Mouse (Mus musculus) liver, embryonic 16.5 days (tissue): Measurements from ENCODE around the gene Gnl3. TPM values are rescaled to one million over a fixed set of nuclear protein-coding genes. Genes with fewer than 3 reads are reported as not detected.

Experiments used
- ATAC-seq: fragments of 200-750 bp; cut with Nextera tagmentation; 2 replicates; pipeline ENCODE4 v1.8.0; 2017; ENCODE audit warnings: low read depth, mild to moderate bottlenecking, moderate number of reproducible peaks, moderate library complexity
- H3K27ac ChIP-seq: fragments of 300-500 bp; sonication (generic); 2 replicates; pipeline ENCODE4 v1.5.1; 2014; ENCODE audit warnings: mild to moderate bottlenecking, low read length
- H3K27me3 ChIP-seq: fragments of 300-500 bp; sonication (generic); 2 replicates; pipeline ENCODE4 v1.6.1; 2014; ENCODE audit warnings: low read depth, low read length, mixed read lengths; ENCODE audit not compliant: control insufficient read depth, insufficient read depth
- H3K36me3 ChIP-seq: fragments of 300-500 bp; sonication (generic); 2 replicates; pipeline ENCODE4 v1.6.1; 2014; ENCODE audit warnings: mild to moderate bottlenecking; ENCODE audit not compliant: control insufficient read depth, insufficient read depth
- H3K4me1 ChIP-seq: fragments of 300-500 bp; sonication (generic); 2 replicates; pipeline ENCODE4 v1.6.1; 2014; ENCODE audit warnings: low read depth, low read length, mixed read lengths; ENCODE audit not compliant: control insufficient read depth
- H3K4me2 ChIP-seq: fragments of 300-500 bp; sonication (generic); 2 replicates; pipeline ENCODE4 v1.6.1; 2014; ENCODE audit warnings: low read depth, low read length, mixed read lengths
- H3K4me3 ChIP-seq: fragments of 300-500 bp; sonication (generic); 2 replicates; pipeline ENCODE4 v1.5.1; 2014; ENCODE audit warnings: low read depth, mild to moderate bottlenecking, low read length
- H3K9ac ChIP-seq: fragments of 300-500 bp; sonication (generic); 2 replicates; pipeline ENCODE4 v1.6.1; 2014; ENCODE audit warnings: low read depth, low read length
- H3K9me3 ChIP-seq: fragments of 300-500 bp; sonication (generic); replicated peaks from 2 replicates; pipeline ENCODE4 v1.6.1; 2016; ENCODE audit warnings: low read length; ENCODE audit not compliant: control insufficient read depth
- WGBS: fragments of 180-500 bp; shearing (Covaris S2); extraction: QIAGEN DNeasy Blood & Tissue Kit; methylation state at CpG from one replicate; pipeline ENCODE4 v1.1.7; 2014; ENCODE audit not compliant: insufficient replicate concordance; 5-methylcytosine and 5-hydroxymethylcytosine counted together
- polyA plus RNA-seq: library from polyadenylated mRNA; unstranded; fragments of >200 nt; fragmentation: Nextera tagmentation; extraction: Ambion mirVana; gene quantifications from 2 replicates; pipeline ENCODE4 v1.2.1, GENCODE M21; 2015

Gnl3 gene
- polyA plus RNA-seq, 1 experiment from 2014 or later = 54.8 TPM

- H3K27me3 ChIP-seq = no peaks in the 10 kb centered on the region
- H3K4me1 ChIP-seq = peaks cover 28% of the 10 kb centered on the region
- no peak overlapping the region for H3K4me3 ChIP-seq
- no peak overlapping the region for H3K27ac ChIP-seq
- H3K36me3 ChIP-seq = peaks cover 49% of the 10 kb centered on the region
- no peak overlapping the region for H3K9ac ChIP-seq
- H3K4me2 ChIP-seq = no peak overlapping the region
- no peaks in the 10 kb centered on the region for H3K9me3 ChIP-seq
- 78% methylated on average over 2 of the region's 2 CpGs for WGBS
- ATAC-seq = no peak
Observed at GRCm38 (mm10) chr14:31013928-31014327, 5.0 kb downstream of the Gnl3 start.

DNA sequence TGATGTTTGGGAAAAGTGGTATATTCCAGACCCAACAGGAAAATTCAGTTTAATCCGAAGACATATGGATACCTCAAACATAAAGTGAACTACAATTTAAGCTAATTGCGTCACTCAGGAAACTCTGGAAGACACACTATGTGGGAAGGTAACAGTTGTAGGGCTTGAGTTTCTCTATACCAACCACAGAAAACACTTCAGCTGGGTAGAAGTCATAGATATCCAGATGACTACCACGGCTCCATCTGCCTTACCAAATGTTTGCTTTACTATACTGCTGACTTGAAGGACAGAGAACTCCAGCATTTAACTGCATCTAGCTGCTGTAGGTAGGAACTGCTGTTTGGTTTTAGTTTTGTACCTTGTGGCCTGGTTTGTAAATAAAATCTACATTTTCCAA is 7.4 kb downstream of the Gnl3 start:
- Histone ChIP-seq H3K4me2 (no peak overlapping the region), H3K36me3 (peaks cover 46% of the 10 kb centered on the region)
- ATAC-seq = no peak

DNA sequence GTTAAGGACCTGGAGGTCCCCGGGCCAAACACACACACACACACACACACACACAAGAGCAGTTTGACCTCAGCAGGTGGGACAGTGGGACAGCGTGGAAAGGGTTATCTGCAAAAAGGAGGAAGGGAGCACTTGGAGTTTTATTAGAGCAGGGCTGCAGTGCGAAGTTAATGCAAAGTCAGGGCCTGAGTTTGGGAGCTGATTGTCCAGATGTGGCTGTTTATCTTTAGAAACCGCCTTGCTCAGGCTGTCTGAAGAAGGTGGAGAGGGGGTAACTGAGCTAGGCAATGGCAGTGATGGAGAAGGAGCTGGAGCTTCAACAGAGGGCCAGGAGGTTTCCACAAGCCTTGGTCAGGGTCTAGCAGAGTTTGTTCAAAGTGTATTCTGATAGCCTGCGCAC is 12.2 kb downstream of the Gnl3 start:
- peak; percentile 68 for ATAC-seq
- H3K36me3 ChIP-seq = peaks cover 15% of the 10 kb centered on the region
- no peak overlapping the region for H3K4me3 ChIP-seq
- H3K27ac ChIP-seq = no peak overlapping the region; the same call in 1 of the 2 replicates
- H3K4me2 ChIP-seq = no peak overlapping the region
- H3K9ac ChIP-seq = no peak overlapping the region
- H3K27me3 ChIP-seq = no peaks in the 10 kb centered on the region
- WGBS = 48% methylated on average over 5 of the region's 5 CpGs
- H3K9me3 ChIP-seq = no peaks in the 10 kb centered on the region
- peaks cover 15% of the 10 kb centered on the region for H3K4me1 ChIP-seq

More for the DNA sequence above, 7.4 kb downstream of the Gnl3 start:
- H3K4me3 ChIP-seq = no peak overlapping the region
- H3K9ac ChIP-seq = no peak overlapping the region
- 78% methylated on average over 3 of the region's 3 CpGs for WGBS
- no peaks in the 10 kb centered on the region for H3K9me3 ChIP-seq
- H3K4me1 ChIP-seq = peaks cover 15% of the 10 kb centered on the region
- no peaks in the 10 kb centered on the region for H3K27me3 ChIP-seq
- H3K27ac ChIP-seq = no peak overlapping the region

DNA sequence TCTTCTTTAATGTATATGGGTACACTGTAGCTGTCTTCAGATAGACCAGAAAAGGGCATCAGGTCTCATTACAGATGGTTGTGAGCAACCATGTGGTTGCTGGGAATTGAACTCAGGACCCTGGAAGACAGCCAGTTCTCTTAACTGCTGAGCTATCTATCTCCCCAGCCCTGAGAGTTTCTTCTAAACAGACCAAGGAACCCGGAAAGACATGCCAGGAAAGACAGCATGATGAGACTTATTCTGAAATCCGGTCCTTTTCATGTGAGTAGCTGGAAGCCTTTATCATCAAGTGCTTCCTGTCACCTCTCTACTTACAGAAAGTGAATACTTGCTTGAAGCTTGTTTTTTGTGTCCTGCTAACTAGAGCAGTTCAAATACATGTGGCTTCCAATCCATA is 14.4 kb downstream of the Gnl3 start:
- peaks cover 16% of the 10 kb centered on the region for H3K4me1 ChIP-seq
- no peak overlapping the region for H3K9ac ChIP-seq
- H3K4me2 ChIP-seq = no peak overlapping the region
- H3K4me3 ChIP-seq = no peak overlapping the region
- H3K27ac ChIP-seq = no peak overlapping the region
- H3K9me3 ChIP-seq = no peaks in the 10 kb centered on the region
- 0 out of 2 replicates have a peak, but pooled peaks cover under 1% of the 10 kb centered on the region for H3K36me3 ChIP-seq
- no peaks in the 10 kb centered on the region for H3K27me3 ChIP-seq
- WGBS = 48% methylated on average over 2 of the region's 2 CpGs
- no peak for ATAC-seq

GRCm38 (mm10) chr14:31001307-31002205 is 17.4 kb downstream of the Gnl3 start, which contains the start of the genes Glt8d1 and Spcs1:
TSS of gene Glt8d1 (plus strand) at chr14:31001400.
TSS of gene Spcs1 (minus strand) at chr14:31001672.
- under 1% methylated on average over 84 of the region's 84 CpGs for WGBS
- no peaks in the 10 kb centered on the region; the same call in 1 of the 2 replicates for H3K36me3 ChIP-seq
- peak; percentile 88 for ATAC-seq

GRCm38 (mm10) chr14:31000816-31001306 is 18.1 kb downstream of the Gnl3 start:
- H3K4me1 ChIP-seq = peaks cover 10% of the 10 kb centered on the region
- H3K4me2 ChIP-seq = peak overlapping the region; percentile 71
- no peaks in the 10 kb centered on the region for H3K27me3 ChIP-seq
- peak overlapping the region; percentile 89 for H3K9ac ChIP-seq
- peak overlapping the region; percentile 98 for H3K4me3 ChIP-seq
- ATAC-seq = no peak
- H3K9me3 ChIP-seq = no peaks in the 10 kb centered on the region
- H3K27ac ChIP-seq = peak overlapping the region; percentile 94
- H3K36me3 ChIP-seq = no peaks in the 10 kb centered on the region; the same call in 1 of the 2 replicates
- WGBS = under 1% methylated on average over 21 of the region's 21 CpGs

More at GRCm38 (mm10) chr14:31001307-31002205, 17.4 kb downstream of the Gnl3 start, which contains the start of the genes Glt8d1 and Spcs1:
- H3K27ac ChIP-seq = peak within 1 kb of the TSS; percentile 94
- H3K4me2 ChIP-seq = peak within 1 kb of the TSS; percentile 71
- H3K27me3 ChIP-seq = no peaks in the 10 kb centered on the region
- peaks cover 13% of the 10 kb centered on the region for H3K4me1 ChIP-seq
- H3K4me3 ChIP-seq = peak within 1 kb of the TSS; percentile 98
- H3K9me3 ChIP-seq = no peaks in the 10 kb centered on the region
- peak within 1 kb of the TSS; percentile 89 for H3K9ac ChIP-seq

DNA sequence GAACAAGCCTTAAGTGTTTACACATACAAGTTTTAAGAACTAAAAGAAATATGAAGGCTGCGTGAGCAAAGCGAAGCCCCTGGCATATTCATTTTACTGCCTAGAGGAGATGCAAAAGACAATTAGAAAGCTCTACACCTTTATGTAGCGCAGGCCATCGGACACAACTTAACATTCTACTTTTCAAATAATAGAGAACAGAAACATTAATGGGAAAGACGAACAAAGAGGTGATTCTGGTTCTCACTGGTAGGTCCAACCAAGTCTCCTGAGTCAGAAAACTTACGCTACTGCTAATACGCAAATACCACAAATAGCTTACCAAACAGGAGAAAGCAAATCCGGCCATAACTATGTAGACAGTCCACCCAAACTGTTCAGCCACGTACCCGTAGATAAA is 18.6 kb downstream of the Gnl3 start:
- H3K27ac ChIP-seq = peak overlapping the region; percentile 94; the same call in 1 of the 2 replicates
- no peaks in the 10 kb centered on the region; the same call in 1 of the 2 replicates for H3K36me3 ChIP-seq

DNA sequence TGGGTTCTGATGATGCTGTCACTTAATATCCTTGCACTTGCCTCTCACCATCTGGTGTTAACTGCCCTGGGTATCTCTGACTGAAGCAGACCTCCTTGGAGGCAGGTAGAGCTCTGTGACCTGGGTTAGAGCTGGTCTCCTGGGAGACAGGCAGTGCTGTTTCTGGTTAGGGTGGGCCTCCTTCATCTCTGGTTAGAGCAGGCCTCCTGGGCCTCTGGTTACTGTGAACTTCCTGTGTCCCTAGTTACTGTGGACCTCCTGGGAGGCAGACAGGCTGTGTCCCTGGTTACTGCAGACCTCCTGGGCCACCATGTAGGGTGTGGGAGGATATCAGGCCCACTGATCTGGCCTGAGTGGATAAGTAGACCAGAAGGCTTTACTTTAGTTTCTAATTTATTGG is 22.5 kb downstream of the Gnl3 start:
- H3K36me3 ChIP-seq = no peaks in the 10 kb centered on the region; the same call in 1 of the 2 replicates
- H3K9me3 ChIP-seq = no peaks in the 10 kb centered on the region
- no peak overlapping the region for H3K9ac ChIP-seq
- peaks cover 4% of the 10 kb centered on the region for H3K4me1 ChIP-seq
- H3K27ac ChIP-seq = no peak overlapping the region
- no peak for ATAC-seq
- no peak overlapping the region for H3K4me2 ChIP-seq
- no peaks in the 10 kb centered on the region for H3K27me3 ChIP-seq
- no peak overlapping the region for H3K4me3 ChIP-seq

More for the DNA sequence above, 18.6 kb downstream of the Gnl3 start:
- Histone ChIP-seq H3K9me3 (no peaks in the 10 kb centered on the region), H3K4me3 (peak overlapping the region; percentile 98), H3K27me3 (no peaks in the 10 kb centered on the region), H3K4me1 (peaks cover 10% of the 10 kb centered on the region), H3K4me2 (peak overlapping the region; percentile 71), H3K9ac (peak overlapping the region; percentile 89)
- 47% methylated on average over 10 of the region's 10 CpGs for WGBS
- no peak for ATAC-seq

DNA sequence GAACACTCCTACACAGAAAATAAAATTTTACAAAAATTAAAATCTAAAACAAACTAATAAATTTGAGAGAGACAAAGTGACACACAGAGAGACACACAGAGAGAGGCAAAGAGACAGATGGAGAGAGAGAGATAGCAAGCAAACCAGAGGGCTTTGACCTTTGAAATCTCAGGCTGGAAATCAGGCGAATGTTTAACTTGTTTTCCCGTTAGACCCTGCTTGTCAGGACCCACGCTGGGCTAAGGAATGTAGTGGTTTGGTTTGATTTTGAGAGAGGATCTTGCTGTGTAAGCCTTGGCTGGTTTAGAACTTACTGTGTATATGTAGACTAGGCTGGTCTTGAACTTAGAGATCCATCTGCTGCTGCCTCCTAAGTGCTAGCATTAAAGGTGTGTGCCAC is 42.7 kb downstream of the Gnl3 start:
- Histone ChIP-seq H3K27me3 (no peaks in the 10 kb centered on the region), H3K4me3 (no peak overlapping the region), H3K9ac (no peak overlapping the region), H3K9me3 (no peaks in the 10 kb centered on the region), H3K27ac (0 out of 2 replicates have a peak overlapping the region, but pooled peaks have one; percentile 10), H3K36me3 (no peaks in the 10 kb centered on the region), H3K4me1 (no peaks in the 10 kb centered on the region; the same call in 1 of the 2 replicates), H3K4me2 (no peak overlapping the region)
- ATAC-seq = peak; percentile 64
- 57% methylated on average over 3 of the region's 3 CpGs for WGBS
